Mouse (Mus musculus): ENCODE measurements at regions not wholly inside any gene's neighbourhood (a gene's known extent, or its start where the extent isn't known, plus 50 kb on each side); places are given as distances from the start of the nearest gene placed in this dataset.

DNA sequence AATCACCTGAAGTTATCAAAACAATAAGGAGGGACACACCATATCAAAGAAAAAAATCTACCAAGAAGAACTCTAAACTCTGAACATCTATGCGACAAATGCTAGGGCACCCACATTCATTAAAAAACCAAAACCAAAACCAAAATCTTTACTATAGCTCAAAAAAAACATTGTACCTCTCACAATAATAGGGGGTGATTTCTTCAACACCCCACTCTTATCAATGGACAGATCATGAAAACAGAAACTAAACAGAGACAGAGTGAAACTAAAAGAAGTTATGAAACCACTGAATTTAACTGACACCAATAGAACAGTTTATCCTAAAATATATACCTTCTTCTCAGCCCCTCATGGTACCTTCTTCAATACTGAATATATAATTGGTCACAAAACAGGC, 1314.5 kb upstream of the Gm7489 start:
- DNase-seq (ENCODE audit: low spot score), result no peak

- DNase-seq (ENCODE audit: low spot score), result no peak
Measured at GRCm38 (mm10) chr15:52577614-52578013, 1307.1 kb upstream of the Gm7489 start.

- DNase-seq (ENCODE audit: low spot score), result no peak
Measured at GRCm38 (mm10) chr15:52589391-52589790, 1295.3 kb upstream of the Gm7489 start.

- DNase-seq (ENCODE audit: low spot score), result no peak
Measured at GRCm38 (mm10) chr15:52599511-52599910, 1285.2 kb upstream of the Gm7489 start.

- no peak for DNase-seq (ENCODE audit: low spot score)
Measured at GRCm38 (mm10) chr15:52599957-52600356, 1284.7 kb upstream of the Gm7489 start.

GRCm38 (mm10) chr15:52639790-52640189, 1244.9 kb upstream of the Gm7489 start:
- DNase-seq (ENCODE audit: low spot score), result no peak

DNA sequence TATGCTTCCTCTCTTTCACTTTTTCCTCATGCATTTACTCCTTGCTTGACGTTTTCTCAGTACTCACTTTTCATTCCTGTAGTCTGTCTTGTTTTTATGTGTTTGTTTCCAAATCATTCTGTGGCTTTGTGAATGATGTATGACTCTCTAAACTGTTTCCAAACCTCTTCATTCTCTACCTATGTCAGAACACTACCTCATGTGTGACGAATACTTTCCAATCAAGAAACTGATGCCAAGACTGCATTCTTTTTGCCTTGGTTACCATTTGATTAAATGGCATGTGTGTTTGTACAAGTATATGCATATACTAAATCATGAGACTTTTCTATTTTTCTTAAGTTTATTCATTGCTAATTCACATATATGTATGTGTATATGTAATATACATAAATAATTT, 1238.7 kb upstream of the Gm7489 start:
- DNase-seq (ENCODE audit: low spot score), result no peak

DNA sequence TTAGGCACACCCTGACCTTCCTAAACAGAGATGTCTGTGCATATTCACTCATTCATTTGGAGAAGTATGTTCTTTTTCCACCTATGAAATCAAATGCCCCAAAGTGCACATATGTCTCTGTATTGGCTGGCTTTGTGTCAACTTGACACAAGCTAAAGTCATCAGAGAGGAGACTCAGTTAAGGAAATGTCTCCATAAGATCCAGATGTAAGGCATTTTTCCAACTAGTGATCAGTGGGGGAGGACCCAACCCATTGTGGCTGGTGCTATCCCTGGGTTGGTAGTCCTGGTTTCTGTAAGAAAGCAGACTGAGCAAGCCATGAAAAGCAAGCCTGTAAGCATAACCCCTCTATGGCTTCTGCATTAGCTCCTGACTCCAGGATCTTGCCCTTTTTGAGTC, 1226.8 kb upstream of the Gm7489 start:
- DNase-seq (ENCODE audit: low spot score), result no peak
